Mouse (Mus musculus) liver, embryonic 14.5 days (tissue): ENCODE results near the gene Ska3.
"Not testable (repeated sequence)": the region's sequence is repeated elsewhere in the genome, so short reads cannot be mapped to it uniquely, and the experiment has no call there.

ENCODE experiments used
- CTCF ChIP-seq: IDR thresholded peaks from 2 replicates; pipeline ENCODE4 v1.5.1; 2016; ENCODE audit warnings: antibody characterized with exemption, low read depth, control low read depth
- EP300 ChIP-seq: IDR thresholded peaks from 2 replicates; pipeline ENCODE4 v1.6.1; 2016; ENCODE audit warnings: antibody characterized with exemption, low read depth

GRCm38 (mm10) chr14:57856037-57856436 is 30.1 kb upstream of the Ska3 start:
- peak; percentile 22; the same call in 1 of the 2 replicates for TF ChIP-seq CTCF
- not testable (repeated sequence) for TF ChIP-seq EP300
